ENCODE assay signal across 1 mouse cellular context in genomic region chr13:111941946-111942345, GRCm38 (mm10).
TF ChIP-seq lines count a peak whose summit lies in the region.

No protein-coding gene starts in this region.

TF ChIP-seq in MEL, 35 proteins besides CTCF, POLR2A, EP300 and RAD21 (continued from another document):
- TF ChIP-seq SMC3 (IDR thresholded peaks at IDR 0.05; ENCODE audit: low read depth, low read length) = no peak
- no peak for TF ChIP-seq NELFE (IDR thresholded peaks at IDR 0.05; ENCODE audit: low read depth, low read length)
- no peak for TF ChIP-seq ELF1 (IDR thresholded peaks at IDR 0.05; ENCODE audit: low read depth, low read length)
- no peak for TF ChIP-seq USF1 (IDR thresholded peaks at IDR 0.05; ENCODE audit: low read depth, low read length)
- TF ChIP-seq KAT2A (conservative IDR thresholded peaks at IDR 0.05; ENCODE audit: low read depth, low read length) = no peak
